Mouse (Mus musculus): ENCODE measurements around the gene Bcl7a.

The Bcl7a gene

GRCm38 (mm10) chr5:123327686-123328085 is 15.9 kb upstream of the Bcl7a start:
- no peak for DNase-seq (ENCODE audit: low spot score)

GRCm38 (mm10) chr5:123333566-123333965 is 10.1 kb upstream of the Bcl7a start:
- DNase-seq (ENCODE audit: low spot score) = no peak

GRCm38 (mm10) chr5:123336205-123336961 is 7.3 kb upstream of the Bcl7a start:
- DNase-seq (ENCODE audit: low spot score) = no peak

GRCm38 (mm10) chr5:123338463-123338862 is 5.2 kb upstream of the Bcl7a start:
- no peak for DNase-seq (ENCODE audit: low spot score)

DNA sequence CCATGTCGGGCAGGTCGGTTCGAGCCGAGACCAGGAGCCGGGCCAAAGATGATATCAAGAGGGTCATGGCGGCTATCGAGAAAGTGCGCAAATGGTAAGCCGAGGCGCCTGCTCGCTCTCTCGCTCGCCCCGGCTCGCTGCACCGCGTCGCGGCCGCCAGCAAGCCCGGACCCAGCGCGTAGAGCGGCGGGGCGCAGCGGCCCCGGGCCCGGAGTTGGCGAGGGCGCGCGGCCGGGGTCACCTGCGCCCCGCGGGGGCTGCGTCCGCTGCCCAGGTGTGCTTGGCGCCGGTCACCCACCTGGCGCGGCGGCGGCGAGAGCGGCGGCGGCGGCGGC is 961 bp downstream of the Bcl7a start:
- DNase-seq (ENCODE audit: low spot score) = no peak

DNA sequence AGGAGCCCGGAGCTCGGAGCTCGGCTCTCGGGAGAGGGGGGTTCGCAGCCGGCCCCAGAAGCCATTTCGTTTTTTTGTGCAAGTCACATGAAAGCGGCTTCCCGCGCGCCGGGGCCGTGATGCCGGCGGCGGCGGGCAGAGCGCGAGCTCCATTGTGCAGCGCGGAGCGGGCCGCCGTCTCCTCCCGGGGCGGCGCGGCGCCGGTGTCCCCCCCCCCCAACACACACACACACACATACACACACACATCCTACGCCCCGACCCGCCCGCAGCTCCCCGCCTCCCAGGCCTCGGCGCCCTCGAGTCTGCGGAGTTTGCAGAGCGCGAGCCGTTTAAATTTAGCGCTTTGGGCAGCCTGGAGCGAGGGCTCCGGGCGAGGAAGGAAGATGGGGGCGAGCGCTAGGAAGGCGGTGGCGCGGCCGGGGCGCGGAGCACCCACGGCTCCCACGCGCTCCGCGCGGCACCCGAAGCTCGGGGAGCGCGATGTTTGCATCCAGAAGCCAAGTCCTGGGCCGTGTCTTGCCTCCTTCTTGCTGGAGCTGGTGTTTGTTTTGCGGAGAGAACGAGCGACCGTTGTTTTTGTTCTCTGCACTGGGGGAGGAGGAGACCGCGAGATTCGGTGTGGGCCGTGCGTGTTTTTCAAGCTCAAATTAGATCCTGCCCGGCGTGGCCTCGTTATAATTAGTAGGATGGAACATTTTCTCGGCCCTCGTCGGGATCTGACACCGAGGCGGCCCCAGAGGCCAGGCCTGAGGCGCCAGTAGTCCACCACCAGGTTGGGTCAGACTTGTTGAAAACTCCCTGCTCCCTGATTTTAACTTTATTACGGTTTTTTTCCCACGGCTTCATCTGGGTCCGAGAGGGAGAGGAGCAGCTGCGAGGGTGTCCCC is 1.6 kb downstream of the Bcl7a start:
- peak; percentile 74 for DNase-seq (ENCODE audit: low spot score)

- peak; percentile 80 for DNase-seq (ENCODE audit: low spot score)
These were observed 2.4 kb downstream of the Bcl7a start for GRCm38 (mm10) chr5:123345853-123346654.

DNA sequence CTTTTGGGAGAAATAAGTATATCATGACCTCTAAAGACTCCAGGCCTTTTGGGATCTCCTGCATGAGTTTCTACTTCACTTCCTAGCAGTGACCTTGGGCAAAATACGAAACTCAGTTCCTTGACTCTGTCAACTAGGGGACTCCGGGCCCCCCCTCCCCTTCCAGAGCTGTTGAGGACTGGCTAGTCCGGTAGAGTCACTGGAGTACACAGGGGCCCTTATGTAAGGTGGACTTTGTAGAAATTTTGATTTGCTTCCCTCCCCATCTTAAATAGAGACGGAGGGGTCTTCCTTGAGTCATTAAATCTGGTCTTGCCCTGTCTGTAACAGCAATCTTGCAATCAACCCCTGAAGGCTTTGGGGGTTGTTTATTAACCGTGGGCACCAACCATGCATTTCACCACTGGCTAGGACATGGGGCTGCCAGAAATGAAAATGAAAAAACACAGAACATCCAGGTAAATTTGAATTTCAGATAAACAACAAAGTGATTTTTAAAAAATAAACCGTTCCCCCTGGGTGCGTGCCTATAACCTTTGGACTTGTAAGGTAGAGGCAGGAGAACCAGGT is 3.2 kb downstream of the Bcl7a start:
- no peak for DNase-seq (ENCODE audit: low spot score)

DNA sequence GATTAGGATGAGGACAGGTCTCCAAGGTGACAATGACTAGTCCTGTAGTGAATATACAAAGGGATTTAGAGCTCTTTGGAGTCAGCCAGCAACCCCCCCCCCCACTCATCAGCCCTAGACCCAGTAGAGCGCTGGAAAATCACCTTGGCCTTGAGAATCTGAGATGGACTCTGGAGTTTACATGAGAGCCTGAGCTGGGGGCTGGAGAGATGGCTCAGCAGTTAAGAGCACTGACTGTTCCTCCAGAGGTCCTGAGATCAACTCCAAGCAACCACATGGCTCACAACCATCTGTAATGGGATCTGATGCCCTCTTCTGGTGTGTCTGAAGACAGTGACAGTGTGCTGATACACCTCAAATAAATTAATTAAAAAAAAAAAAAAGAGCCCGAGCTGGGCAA is 4.4 kb downstream of the Bcl7a start:
- no peak for DNase-seq (ENCODE audit: low spot score)

- DNase-seq (ENCODE audit: low spot score) = no peak
These were observed 6.8 kb downstream of the Bcl7a start for GRCm38 (mm10) chr5:123350386-123350785.

DNA sequence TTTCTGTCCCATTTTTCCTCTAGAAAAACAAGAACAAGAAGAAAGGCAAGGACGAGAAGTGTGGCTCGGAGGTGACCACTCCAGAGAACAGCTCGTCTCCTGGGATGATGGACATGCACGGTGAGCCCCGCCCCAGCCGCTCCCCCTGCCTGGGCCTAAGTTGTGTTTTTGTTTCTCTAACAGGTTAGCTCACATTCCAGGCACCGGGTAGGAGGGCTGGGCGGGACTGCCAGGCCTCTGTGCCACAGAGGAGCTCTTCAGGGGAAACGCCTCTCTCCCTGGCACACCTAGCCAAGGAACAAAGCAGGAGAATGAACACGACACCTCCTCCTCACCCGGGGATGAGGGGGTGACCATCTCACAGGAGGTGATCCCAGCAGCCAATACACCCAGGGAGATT is 12.3 kb downstream of the Bcl7a start:
- no peak for DNase-seq (ENCODE audit: low spot score)

DNA sequence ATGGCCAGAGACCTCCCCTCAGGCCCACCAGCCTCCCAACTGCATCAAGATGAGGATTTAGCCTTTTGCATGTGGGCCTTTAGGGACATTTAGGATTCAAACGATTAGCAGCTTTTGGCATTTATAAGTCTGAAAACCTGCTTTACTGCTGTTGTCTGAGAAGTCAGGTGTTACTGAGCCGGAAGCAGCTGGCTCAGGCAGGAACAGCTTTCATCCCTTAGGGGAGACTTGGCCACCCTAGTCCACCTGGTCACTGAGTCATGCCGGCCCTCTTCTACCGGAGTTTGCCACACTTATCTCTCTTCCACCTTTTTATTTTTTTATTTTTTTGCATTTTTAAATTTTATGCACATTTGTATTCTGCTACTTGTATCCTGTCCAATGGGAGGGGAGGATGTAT is 13.6 kb downstream of the Bcl7a start:
- DNase-seq (ENCODE audit: low spot score) = no peak

- DNase-seq (ENCODE audit: low spot score) = no peak
These were observed 15.8 kb downstream of the Bcl7a start for GRCm38 (mm10) chr5:123359431-123359830.

GRCm38 (mm10) chr5:123362911-123363310 is 19.3 kb downstream of the Bcl7a start:
- no peak for DNase-seq (ENCODE audit: low spot score)

DNA sequence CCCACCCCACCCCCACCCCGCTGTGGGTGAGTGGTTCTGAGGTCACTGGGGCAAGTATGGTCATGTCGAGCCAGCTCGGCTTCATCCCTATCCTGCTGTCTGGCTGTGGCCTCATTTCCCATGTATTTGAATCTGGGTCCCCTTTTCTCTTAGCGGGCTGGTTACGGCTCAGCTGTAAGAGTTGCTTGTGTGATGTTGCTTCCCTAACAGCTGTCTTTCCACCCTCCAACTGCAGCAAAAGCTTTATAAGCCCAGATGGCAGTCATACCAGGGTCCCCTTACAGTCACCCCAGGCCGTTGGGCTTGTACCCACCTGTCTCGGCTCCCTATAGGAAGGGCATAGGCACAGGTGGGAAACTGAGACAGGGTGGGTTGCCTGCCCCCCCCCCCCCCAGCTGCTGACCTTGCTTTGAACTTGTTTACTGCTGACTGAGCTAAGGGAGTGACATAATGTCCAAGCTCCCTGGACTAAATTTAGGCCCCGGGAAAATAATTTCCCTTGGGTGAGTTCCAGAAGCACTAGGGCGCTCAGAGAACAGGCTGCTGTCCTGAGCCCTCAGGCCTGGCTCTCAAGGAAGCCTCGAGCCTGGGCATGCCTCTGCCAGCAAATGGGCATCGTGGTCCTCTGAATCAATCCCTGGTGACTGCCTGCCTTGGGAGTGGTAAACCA is 20.8 kb downstream of the Bcl7a start:
- no peak for DNase-seq (ENCODE audit: low spot score)

DNA sequence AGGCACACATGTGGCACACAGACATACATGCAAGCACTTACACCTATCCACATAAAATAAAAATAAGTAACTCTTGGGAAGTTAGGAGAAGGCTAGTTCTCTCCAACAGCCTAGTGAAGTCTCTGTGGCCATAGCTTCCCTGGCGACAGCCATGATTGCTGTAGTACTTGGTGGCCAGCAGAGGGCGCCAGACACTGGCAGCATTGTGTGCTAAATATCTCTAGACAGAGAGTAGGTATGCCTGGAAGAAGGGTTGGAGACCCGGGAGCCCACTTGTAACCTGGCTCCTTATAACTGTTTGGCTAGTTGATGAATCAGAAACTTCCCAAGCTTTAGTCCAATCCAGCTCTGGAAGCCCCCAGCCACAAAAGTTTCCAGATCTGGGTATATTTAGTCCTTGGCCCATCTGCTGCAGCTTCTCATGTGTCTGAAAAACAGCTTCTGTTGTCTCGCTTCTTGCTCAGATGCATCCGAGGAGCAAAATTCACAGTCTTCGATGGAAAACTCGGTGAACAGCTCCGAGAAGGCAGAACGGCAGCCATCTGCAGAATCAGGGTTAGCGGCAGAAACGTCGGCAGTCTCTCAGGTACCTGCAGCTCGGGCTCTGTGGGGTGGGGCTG is 25.3 kb downstream of the Bcl7a start:
- peak; percentile 65 for DNase-seq (ENCODE audit: low spot score)

DNA sequence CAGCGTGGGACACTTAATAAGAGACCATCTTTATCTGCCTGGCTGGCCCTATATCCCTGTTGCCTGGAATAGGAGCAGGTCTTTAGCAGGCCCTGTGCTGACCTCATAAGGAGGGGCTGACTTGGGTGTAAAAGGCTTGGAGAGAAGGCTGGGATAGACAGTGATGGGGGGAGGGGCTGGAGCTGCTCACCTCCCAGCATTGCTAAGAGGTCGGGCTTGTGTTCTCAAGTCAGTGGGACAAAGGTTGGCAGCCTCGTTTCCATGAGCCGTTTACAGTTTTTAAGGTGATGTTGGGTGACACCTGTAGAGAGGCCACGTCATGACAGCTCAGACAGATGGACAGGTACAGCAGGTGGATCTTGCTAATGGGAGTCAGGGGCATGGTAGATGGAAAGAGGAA is 26.4 kb downstream of the Bcl7a start:
- no peak for DNase-seq (ENCODE audit: low spot score)

DNA sequence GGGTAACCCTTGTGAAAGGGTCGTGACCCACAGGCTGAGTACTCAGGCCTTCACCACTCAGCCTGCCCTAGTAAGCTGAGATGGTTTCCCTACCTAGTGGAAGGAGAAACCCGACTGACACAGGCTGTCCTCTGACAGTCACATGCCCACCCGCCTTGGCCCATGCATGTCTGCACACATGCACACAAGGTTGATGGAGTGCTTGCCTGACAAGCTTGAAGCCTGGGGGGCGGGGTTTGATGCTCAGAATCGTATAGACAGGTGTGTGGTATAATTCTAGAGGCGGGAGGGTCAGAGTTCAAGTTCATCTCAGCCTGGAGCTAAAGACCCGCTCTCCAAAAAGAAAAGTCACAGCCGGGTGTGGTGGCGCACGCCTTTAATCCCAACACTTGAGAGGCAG is 31.6 kb downstream of the Bcl7a start:
- DNase-seq (ENCODE audit: low spot score) = no peak

- no peak for DNase-seq (ENCODE audit: low spot score)
These were observed 32.3 kb downstream of the Bcl7a start for GRCm38 (mm10) chr5:123375793-123376452.

- DNase-seq (ENCODE audit: low spot score) = peak; percentile 77
These were observed 32.9 kb downstream of the Bcl7a start for GRCm38 (mm10) chr5:123376569-123376968.
